In the genomic region with DNA sequence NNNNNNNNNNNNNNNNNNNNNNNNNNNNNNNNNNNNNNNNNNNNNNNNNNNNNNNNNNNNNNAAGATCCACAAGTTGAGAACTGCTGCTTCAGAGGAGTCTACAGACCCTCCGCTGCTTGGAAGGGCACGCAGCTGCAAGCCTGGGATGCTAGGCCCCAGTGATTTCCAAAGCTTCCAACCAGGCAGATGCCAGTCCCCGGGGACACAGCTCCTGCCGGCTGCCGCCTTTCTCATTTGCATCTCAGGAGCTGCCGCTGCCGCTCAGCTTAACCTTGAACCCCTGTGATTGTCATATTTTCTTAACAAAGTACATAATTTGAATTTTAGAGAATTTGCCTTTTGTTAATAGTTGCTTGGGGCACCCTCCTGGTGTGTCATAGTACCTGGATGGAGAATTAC, we compare ENCODE assay signal across 31 mouse cellular contexts. TPM values are rescaled to one million over a fixed set of nuclear protein-coding genes. Genes with fewer than 3 reads are reported as not detected.
A peak's percentile ranks its signal among the peaks of the same experiment; 100 is the strongest.
DNase-seq lines count a peak whose midpoint lies in the region; ATAC-seq and TF ChIP-seq lines count a peak whose summit lies in the region.
"Had no signal": no experiment of that assay in that cellular context is flagged by ENCODE, and none has a peak within 500 bp of the region (broad histone marks: within the 10 kb centered on the region; RNA-seq: fewer than 3 reads in every experiment).

No protein-coding gene starts in this region.

- no peaks in the 10 kb centered on the region for H3K36me3 ChIP-seq in embryonic facial prominence, embryonic 14.5 days (ENCODE audit: control insufficient read depth, insufficient read depth, low read length)
- H3K36me3 ChIP-seq in embryonic facial prominence, embryonic 10.5 days (replicated peaks), result no peaks in the 10 kb centered on the region
- no peaks in the 10 kb centered on the region for H3K36me3 ChIP-seq in hindbrain, embryonic 13.5 days
- H3K36me3 ChIP-seq in hindbrain, postnatal 0 days (ENCODE audit: insufficient read depth, low read length), result no peaks in the 10 kb centered on the region
- H3K36me3 ChIP-seq: embryonic facial prominence, embryonic 15.5 days; heart, embryonic 12.5 days had no signal

- no peak for ATAC-seq in embryonic facial prominence, embryonic 14.5 days (ENCODE audit: low read depth)
- ATAC-seq in hindbrain, embryonic 13.5 days (ENCODE audit: low FRiP score), result no peak
- no peak for ATAC-seq in hindbrain, postnatal 0 days
- ATAC-seq: forebrain, embryonic 13.5 days; Patski had no signal

- no peaks in the 10 kb centered on the region for H3K27me3 ChIP-seq in embryonic facial prominence, embryonic 14.5 days (replicated peaks; ENCODE audit: control insufficient read depth, insufficient read depth, low read length)
- peaks cover 18% of the 10 kb centered on the region; the same call in 1 of the 2 replicates for H3K27me3 ChIP-seq in embryonic facial prominence, embryonic 10.5 days (replicated peaks; ENCODE audit: low read depth, poor library complexity, severe bottlenecking)
- H3K27me3 ChIP-seq in hindbrain, embryonic 13.5 days, result peaks cover 7% of the 10 kb centered on the region; the same call in 1 of the 2 replicates
- no peaks in the 10 kb centered on the region for H3K27me3 ChIP-seq in hindbrain, postnatal 0 days (ENCODE audit: insufficient read depth, low read length)
- H3K27me3 ChIP-seq: embryonic facial prominence, embryonic 15.5 days; forebrain, embryonic 13.5 days; Patski had no signal

- H3K4me2 ChIP-seq in embryonic facial prominence, embryonic 14.5 days (ENCODE audit: low read depth, low read length), result no peak overlapping the region
- no peak overlapping the region for H3K4me2 ChIP-seq in hindbrain, embryonic 13.5 days
- H3K4me2 ChIP-seq in hindbrain, postnatal 0 days (ENCODE audit: low read depth, low read length), result no peak overlapping the region
- H3K4me2 ChIP-seq: embryonic facial prominence, embryonic 15.5 days; forebrain, embryonic 13.5 days; heart, embryonic 12.5 days had no signal

- no peaks in the 10 kb centered on the region for H3K9me3 ChIP-seq in embryonic facial prominence, embryonic 14.5 days (ENCODE audit: control insufficient read depth, low read length)
- H3K9me3 ChIP-seq in embryonic facial prominence, embryonic 10.5 days, result no peaks in the 10 kb centered on the region
- H3K9me3 ChIP-seq in hindbrain, embryonic 13.5 days, result no peaks in the 10 kb centered on the region
- no peaks in the 10 kb centered on the region for H3K9me3 ChIP-seq in hindbrain, postnatal 0 days (ENCODE audit: low read length)
- H3K9me3 ChIP-seq: embryonic facial prominence, embryonic 15.5 days; forebrain, embryonic 13.5 days; heart, embryonic 12.5 days had no signal

- WGBS in embryonic facial prominence, embryonic 14.5 days, result 31% methylated on average over 7 of the region's 7 CpGs
- WGBS in embryonic facial prominence, embryonic 10.5 days, result 25% methylated on average over 7 of the region's 7 CpGs
- WGBS in hindbrain, embryonic 13.5 days, result 8% methylated on average over 7 of the region's 7 CpGs
- WGBS in hindbrain, postnatal 0 days, result 24% methylated on average over 7 of the region's 7 CpGs

- H3K27ac ChIP-seq in embryonic facial prominence, embryonic 14.5 days (replicated peaks; ENCODE audit: low read depth, low read length), result no peak overlapping the region
- H3K27ac ChIP-seq in embryonic facial prominence, embryonic 10.5 days (replicated peaks), result no peak overlapping the region
- H3K27ac ChIP-seq in hindbrain, embryonic 13.5 days, result no peak overlapping the region
- no peak overlapping the region for H3K27ac ChIP-seq in hindbrain, postnatal 0 days
- H3K27ac ChIP-seq: embryonic facial prominence, embryonic 15.5 days; forebrain, embryonic 13.5 days; gastrocnemius, adult 2 months; liver, embryonic 14.5 days; macrophage; stomach, postnatal 0 days had no signal

- H3K4me3 ChIP-seq in embryonic facial prominence, embryonic 14.5 days (ENCODE audit: low read depth, low read length), result no peak overlapping the region
- no peak overlapping the region for H3K4me3 ChIP-seq in embryonic facial prominence, embryonic 10.5 days
- H3K4me3 ChIP-seq in hindbrain, embryonic 13.5 days, result no peak overlapping the region
- no peak overlapping the region for H3K4me3 ChIP-seq in hindbrain, postnatal 0 days (ENCODE audit: low read length)
- H3K4me3 ChIP-seq: embryonic facial prominence, embryonic 15.5 days; forebrain, embryonic 13.5 days; gastrocnemius, adult 2 months; heart, embryonic 12.5 days had no signal

- no peak for TF ChIP-seq CTCF in hindbrain, postnatal 0 days (IDR thresholded peaks at IDR 0.05; ENCODE audit: low read depth)

- H3K4me1 ChIP-seq in embryonic facial prominence, embryonic 14.5 days (ENCODE audit: control insufficient read depth, insufficient read depth, low read length), result no peaks in the 10 kb centered on the region
- peaks cover 19% of the 10 kb centered on the region for H3K4me1 ChIP-seq in embryonic facial prominence, embryonic 10.5 days
- peaks cover 17% of the 10 kb centered on the region for H3K4me1 ChIP-seq in hindbrain, embryonic 13.5 days (replicated peaks)
- H3K4me1 ChIP-seq in hindbrain, postnatal 0 days (ENCODE audit: insufficient read depth, low read length), result no peaks in the 10 kb centered on the region
- H3K4me1 ChIP-seq: embryonic facial prominence, embryonic 15.5 days had no signal

- no peak overlapping the region for H3K9ac ChIP-seq in embryonic facial prominence, embryonic 14.5 days (ENCODE audit: low read depth, low read length)
- 0 out of 2 replicates have a peak overlapping the region, but pooled peaks have one; percentile 11 for H3K9ac ChIP-seq in hindbrain, embryonic 13.5 days
- no peak overlapping the region for H3K9ac ChIP-seq in hindbrain, postnatal 0 days (replicated peaks; ENCODE audit: low read length)
- H3K9ac ChIP-seq: embryonic facial prominence, embryonic 15.5 days; forebrain, embryonic 13.5 days; heart, embryonic 12.5 days; liver, embryonic 14.5 days had no signal

- peak; percentile 11 for DNase-seq in embryonic facial prominence, embryonic 14.5 days (ENCODE audit: low spot score)
- DNase-seq in embryonic facial prominence, embryonic 10.5 days (ENCODE audit: low spot score), result no peak
- DNase-seq in hindbrain, postnatal 0 days (ENCODE audit: low spot score), result no peak
- peak; percentile 44 for DNase-seq in retina, embryonic 14.5 days (ENCODE audit: low spot score)
- DNase-seq in retina, postnatal 1 day, result no peak
- DNase-seq in kidney, postnatal 10 days, result no peak
- DNase-seq: adrenal gland, postnatal 10 days; cerebellum, adult 11 months; cerebellum, adult 9-10 months; cerebellum, postnatal 36 days; gastrocnemius, adult 2 months; gastrocnemius, postnatal 36 days; heart, adult 18-20 months; heart, postnatal 4 days; kidney, adult 11 months; kidney, postnatal 25 days; liver; lung, adult 2 months; lung, postnatal 10 days; right cerebral cortex, postnatal 4 days; thymus, adult 2 months; thymus, postnatal 36 days had no signal

RNA-seq across cellular contexts. Expression of a gene that starts 19.1 kb away (rescaled TPM):
- 0.35 and 0.51 TPM in 2 replicates for polyA plus RNA-seq in embryonic facial prominence, embryonic 14.5 days (2014; fragmentation: Nextera tagmentation; extraction: Ambion mirVana)
- polyA plus RNA-seq in embryonic facial prominence, embryonic 10.5 days (2016; fragmentation: Nextera tagmentation; extraction: Ambion mirVana), result 0.34 TPM in 2 replicates
- polyA plus RNA-seq in hindbrain, embryonic 13.5 days (2015; fragmentation: Nextera tagmentation; extraction: Ambion mirVana), result 0.47 and 0.61 TPM in 2 replicates
- 1.0 and 1.6 TPM in 2 replicates for total RNA-seq in hindbrain, postnatal 0 days (2014; rRNA removed)
- polyA plus RNA-seq in hindbrain, postnatal 0 days (2015; fragmentation: Nextera tagmentation; extraction: Ambion mirVana), result 0.58 and 0.69 TPM in 2 replicates
- total RNA-seq: megakaryocyte-erythroid progenitor cell, adult 5-6 weeks had no signal
- polyA plus RNA-seq: macrophage had no signal

Comparison
In these comparisons a context has a peak if more than half of its experiments do, and no peak if none do; other contexts are left out.
1. DNase-seq: peak in embryonic facial prominence, embryonic 14.5 days (single experiment) and retina, embryonic 14.5 days (single experiment); none in embryonic facial prominence, embryonic 10.5 days (single experiment), hindbrain, postnatal 0 days (single experiment), retina, postnatal 1 day (single experiment) and kidney, postnatal 10 days (single experiment).